8 mouse cellular contexts compared by ENCODE assay signal in the genomic region with DNA sequence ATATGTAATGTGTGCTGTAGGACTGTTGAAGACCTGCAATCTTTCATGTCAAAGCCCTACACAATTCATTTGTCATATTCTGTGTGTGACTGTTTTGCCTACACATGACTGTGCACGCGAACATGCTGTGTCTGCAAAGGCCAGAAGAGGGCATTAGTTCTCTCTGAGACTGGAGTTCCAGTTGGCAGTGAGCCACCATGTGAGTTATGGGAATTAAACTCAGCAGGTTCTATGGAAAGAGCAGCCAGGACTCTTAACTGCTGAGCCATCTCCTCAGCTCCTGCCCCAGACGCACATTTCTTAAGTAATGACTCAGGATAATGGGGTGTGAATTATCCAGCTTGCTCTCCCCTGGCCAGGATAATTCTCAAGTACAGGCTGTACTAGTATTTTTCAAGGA.
DNase-seq lines count a peak whose midpoint lies in the region; ATAC-seq and TF ChIP-seq lines count a peak whose summit lies in the region.

No protein-coding gene starts in this region.

- H3K4me2 ChIP-seq in hindbrain, embryonic 11.5 days (replicated peaks; ENCODE audit: low read depth, low read length): no peak overlapping the region
- H3K4me2 ChIP-seq in hindbrain, embryonic 16.5 days (ENCODE audit: low read length): no peak overlapping the region

- peak; percentile 14 for DNase-seq in hindbrain, embryonic 11.5 days (ENCODE audit: low spot score)
- DNase-seq in ES-E14 (ENCODE audit: low read depth, low spot score): peak; percentile 8
- peak; percentile 71 for DNase-seq in brain, embryonic 14.5 days (ENCODE audit: low read depth)
- DNase-seq in forelimb bud, embryonic 11.5 days (ENCODE audit: low read depth, low spot score): peak; percentile 59
- DNase-seq in left cerebral cortex, adult 9 months (ENCODE audit: low spot score in 2 of 2): peak; percentile 5 to 15
- DNase-seq in ovary, postnatal 36 days (ENCODE audit: low spot score): peak; percentile 6
- no peak for DNase-seq in spleen, postnatal 36 days (ENCODE audit: low spot score in 2 of 2)

- no peak; the same call in 1 of the 2 replicates for ATAC-seq in hindbrain, embryonic 11.5 days (ENCODE audit: low FRiP score)
- ATAC-seq in hindbrain, embryonic 16.5 days: no peak

- no peaks in the 10 kb centered on the region for H3K36me3 ChIP-seq in hindbrain, embryonic 11.5 days (ENCODE audit: control insufficient read depth, insufficient read depth, low read length)
- H3K36me3 ChIP-seq in hindbrain, embryonic 16.5 days (ENCODE audit: control insufficient read depth, insufficient read depth, low read length): no peaks in the 10 kb centered on the region
- no peaks in the 10 kb centered on the region for H3K36me3 ChIP-seq in ES-E14 (ENCODE audit: control insufficient read depth, insufficient read depth, low read length, poor library complexity, severe bottlenecking)

- no peaks in the 10 kb centered on the region for H3K27me3 ChIP-seq in hindbrain, embryonic 11.5 days (ENCODE audit: control insufficient read depth, insufficient read depth, low read length)
- H3K27me3 ChIP-seq in hindbrain, embryonic 16.5 days (replicated peaks; ENCODE audit: control insufficient read depth, insufficient read depth, low read length): no peaks in the 10 kb centered on the region

- no peak overlapping the region for H3K4me3 ChIP-seq in hindbrain, embryonic 11.5 days (ENCODE audit: low read depth, low read length)
- H3K4me3 ChIP-seq in hindbrain, embryonic 16.5 days (ENCODE audit: low read length): no peak overlapping the region
- no peak overlapping the region for H3K4me3 ChIP-seq in ES-E14 (ENCODE audit: insufficient read depth in 1 of 2, low read depth in 1 of 2, low read length in 2 of 2, poor library complexity in 1 of 2, severe bottlenecking in 1 of 2)

- TF ChIP-seq CTCF in brain, embryonic 14.5 days (IDR thresholded peaks at IDR 0.05; ENCODE audit: borderline replicate concordance, extremely low read depth, insufficient read depth, insufficient read length): peak; percentile 50; the same call in 1 of the 2 replicates

- H3K4me1 ChIP-seq in hindbrain, embryonic 11.5 days (replicated peaks; ENCODE audit: control insufficient read depth, insufficient read depth, low read length): no peaks in the 10 kb centered on the region
- H3K4me1 ChIP-seq in hindbrain, embryonic 16.5 days (ENCODE audit: control insufficient read depth, insufficient read depth, low read depth, low read length): no peaks in the 10 kb centered on the region
- H3K4me1 ChIP-seq in ES-E14 (ENCODE audit: control insufficient read depth in 2 of 2, insufficient read depth in 2 of 2, low read length in 2 of 2, poor library complexity in 1 of 2): no peaks in the 10 kb centered on the region

- no peak overlapping the region for H3K9ac ChIP-seq in hindbrain, embryonic 11.5 days (ENCODE audit: low read depth, low read length)
- H3K9ac ChIP-seq in hindbrain, embryonic 16.5 days (ENCODE audit: low read depth, low read length): no peak overlapping the region
- H3K9ac ChIP-seq in ES-E14 (ENCODE audit: insufficient read depth, low read depth, low read length, poor library complexity, severe bottlenecking): no peak overlapping the region

- in situ Hi-C loops in ES-E14 (cut with MboI; ENCODE audit: low sequenced_read_pairs in 2 of 2, unreplicated experiment in 2 of 2): loop anchor here in 1 of 2 experiments (10.0 kb wide), 1 partner anchor 392 kb away; no protein-coding TSS in a partner anchor

- H3K9me3 ChIP-seq in hindbrain, embryonic 11.5 days (ENCODE audit: control insufficient read depth, low read length): no peaks in the 10 kb centered on the region
- no peaks in the 10 kb centered on the region for H3K9me3 ChIP-seq in hindbrain, embryonic 16.5 days (ENCODE audit: control insufficient read depth, low read length)
- no peaks in the 10 kb centered on the region for H3K9me3 ChIP-seq in ES-E14 (ENCODE audit: control insufficient read depth, insufficient read depth, low read depth, low read length)

- no peak overlapping the region for H3K27ac ChIP-seq in hindbrain, embryonic 11.5 days (ENCODE audit: low read depth, low read length)
- H3K27ac ChIP-seq in hindbrain, embryonic 16.5 days (ENCODE audit: low read depth, low read length): no peak overlapping the region
- no peak overlapping the region for H3K27ac ChIP-seq in ES-E14 (ENCODE audit: insufficient read depth, low read depth, low read length, poor library complexity, severe bottlenecking)

- 66% methylated on average over 3 of the region's 3 CpGs for WGBS in hindbrain, embryonic 11.5 days
- WGBS in hindbrain, embryonic 16.5 days: 48% methylated on average over 3 of the region's 3 CpGs

- no peak for TF ChIP-seq POLR2A in brain, embryonic 14.5 days (IDR thresholded peaks at IDR 0.05; ENCODE audit: borderline replicate concordance, extremely low read depth, insufficient read depth, insufficient read length, poor library complexity, severe bottlenecking)

TF ChIP-seq in ES-E14, 5 proteins besides CTCF, POLR2A, EP300 and RAD21:
- TF ChIP-seq ZC3H11A (IDR thresholded peaks at IDR 0.05; ENCODE audit: borderline replicate concordance, low read depth, low read length): 0 out of 2 replicates have a peak, but pooled peaks have one; percentile 4
- no peak for TF ChIP-seq MAFK (IDR thresholded peaks at IDR 0.05; ENCODE audit: insufficient read depth, low read depth, low read length)
- no peak for TF ChIP-seq ZNF384 (IDR thresholded peaks at IDR 0.05; ENCODE audit: low read depth, low read length)
TF ChIP-seq in ES-E14: peak in this region for 1.

Comparison
In these comparisons a context has a peak if more than half of its experiments do, and no peak if none do; other contexts are left out.
1. DNase-seq: peak in hindbrain, embryonic 11.5 days (single experiment), ES-E14 (single experiment), brain, embryonic 14.5 days (single experiment), forelimb bud, embryonic 11.5 days (single experiment), left cerebral cortex, adult 9 months (2 of 2) and ovary, postnatal 36 days (single experiment); none in spleen, postnatal 36 days (0 of 2).